Mouse (Mus musculus): Measurements from ENCODE around the gene Cap2.

DNA sequence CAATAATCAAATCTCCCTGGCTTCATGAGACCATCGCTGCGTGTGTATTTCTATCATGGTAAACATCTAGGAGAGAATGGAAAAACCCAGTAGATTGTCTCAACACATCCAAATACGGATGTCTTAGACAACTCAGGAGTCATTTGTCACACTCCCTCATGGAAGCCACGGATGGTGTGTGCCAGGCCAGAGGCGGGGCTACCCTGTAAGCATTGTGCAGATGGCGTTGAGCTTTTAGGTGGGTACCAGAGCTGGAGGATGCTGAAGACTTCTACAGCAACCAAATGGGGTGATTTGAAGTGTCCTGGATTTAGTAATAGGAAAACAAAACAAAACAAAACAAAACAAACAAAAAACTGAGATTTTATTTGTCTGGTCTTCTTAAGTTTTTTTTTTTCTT is 43.0 kb downstream of the Cap2 start:
- TF ChIP-seq CTCF (IDR thresholded peaks at IDR 0.05) (no peak), POLR2A (IDR thresholded peaks at IDR 0.05; ENCODE audit: insufficient read depth, low read depth, low read length) (no peak)

Measured in heart, adult 2 months (tissue).